Mouse (Mus musculus): ENCODE data around the gene Acmsd.

GRCm38 (mm10) chr1:127755806-127756205 lies 26.6 kb downstream of the Acmsd start:
- TF ChIP-seq CTCF (IDR thresholded peaks at IDR 0.05; ENCODE audit: low read depth): no peak
- no peak for TF ChIP-seq EP300 (IDR thresholded peaks at IDR 0.05; ENCODE audit: low read depth)
